Mouse (Mus musculus) myocyte (in vitro differentiated cells): ENCODE data around the gene Diaph3.

Experiments used
- CEBPB ChIP-seq: IDR thresholded peaks from 2 replicates; pipeline ENCODE4 v1.6.1; 2011; ENCODE audit warnings: mild to moderate bottlenecking, moderate library complexity; ENCODE audit not compliant: poor library complexity, insufficient read depth, severe bottlenecking
- E2F4 ChIP-seq: IDR thresholded peaks from one replicate; pipeline ENCODE4 v1.6.1; 2011; ENCODE audit warnings: mild to moderate bottlenecking, control low read depth, moderate library complexity; ENCODE audit not compliant: insufficient read depth
- MAX ChIP-seq: IDR thresholded peaks from one replicate; pipeline ENCODE4 v1.6.1; 2011; ENCODE audit warnings: low read depth, mild to moderate bottlenecking, control low read depth
- MYOD1 ChIP-seq, 3 experiments: IDR thresholded peaks; one replicate each; pipeline ENCODE4 v1.6.1; 2011; ENCODE audit warnings: control low read depth in 2 of 3, low read depth in 2 of 3, mild to moderate bottlenecking in 2 of 3, moderate library complexity in 1 of 3; ENCODE audit not compliant: insufficient read length in 2 of 3, control insufficient read depth in 1 of 3
- MYOG ChIP-seq, 3 experiments: IDR thresholded peaks; one replicate each; pipeline ENCODE4 v1.6.1; 2011; ENCODE audit warnings: control low read depth in 2 of 3, low read depth in 2 of 3, mild to moderate bottlenecking in 2 of 3; ENCODE audit not compliant: insufficient read length in 2 of 3, control insufficient read depth in 1 of 3, insufficient read depth in 1 of 3
- POLR2A ChIP-seq: IDR thresholded peaks from one replicate; pipeline ENCODE4 v1.6.1; 2011; ENCODE audit warnings: low read depth, mild to moderate bottlenecking, control low read depth, moderate library complexity; ENCODE audit not compliant: insufficient read length
- POLR2AphosphoS2 ChIP-seq: IDR thresholded peaks from one replicate; pipeline ENCODE4 v1.6.1; 2011; ENCODE audit warnings: low read depth, control low read depth; ENCODE audit not compliant: insufficient read length
- REST ChIP-seq: IDR thresholded peaks from one replicate; pipeline ENCODE4 v1.6.1; 2011; ENCODE audit warnings: mild to moderate bottlenecking, control low read depth, moderate library complexity; ENCODE audit not compliant: insufficient read depth, insufficient read length
- SRF ChIP-seq: IDR thresholded peaks from one replicate; pipeline ENCODE4 v1.6.1; 2011; ENCODE audit warnings: low read depth; ENCODE audit not compliant: control insufficient read depth, insufficient read length
- TCF12 ChIP-seq: IDR thresholded peaks from one replicate; pipeline ENCODE4 v1.6.1; 2011; ENCODE audit warnings: mild to moderate bottlenecking, control low read depth; ENCODE audit not compliant: poor library complexity, insufficient read depth, severe bottlenecking
- TCF3 ChIP-seq: IDR thresholded peaks from one replicate; pipeline ENCODE4 v1.6.1; 2011; ENCODE audit warnings: low read depth, control low read depth; ENCODE audit not compliant: insufficient read length
- USF1 ChIP-seq: IDR thresholded peaks from one replicate; pipeline ENCODE4 v1.6.1; 2011; ENCODE audit warnings: low read depth, mild to moderate bottlenecking, control low read depth, moderate library complexity

DNA sequence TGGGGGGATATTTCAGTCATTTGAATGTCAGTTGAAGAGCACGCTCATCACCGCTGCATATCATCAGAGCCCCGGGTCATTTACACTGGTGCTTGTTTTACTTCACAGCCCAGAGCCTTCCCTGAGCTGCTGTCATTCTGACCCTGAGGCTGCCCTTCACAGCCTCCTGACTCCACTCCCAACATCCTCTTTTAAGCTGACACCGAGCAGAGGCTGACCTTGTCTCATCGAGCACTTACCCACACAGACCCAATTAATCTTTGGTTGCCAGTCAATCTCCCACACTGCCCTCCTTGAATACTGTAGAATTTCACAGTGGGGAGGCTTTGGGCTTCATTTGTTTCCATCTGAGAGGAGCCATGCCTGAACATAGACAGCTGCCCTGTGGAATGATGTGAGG lies 521.4 kb downstream of the Diaph3 start:
- TF ChIP-seq POLR2A (no peak), TCF12 (no peak), POLR2AphosphoS2 (no peak), CEBPB (no peak), MAX (no peak), REST (no peak), MYOG (IDR thresholded peaks at IDR 0.05; ENCODE audit: control insufficient read depth in 1 of 3, insufficient read depth in 1 of 3, insufficient read length in 2 of 3, low read depth in 2 of 3) (no peak), USF1 (no peak), E2F4 (no peak), SRF (no peak), TCF3 (no peak), MYOD1 (IDR thresholded peaks at IDR 0.05; ENCODE audit: control insufficient read depth in 1 of 3, insufficient read length in 2 of 3, low read depth in 2 of 3) (no peak)
